Mouse (Mus musculus) kidney, postnatal 4 days (tissue): ENCODE data around the gene Zfp280d.
A peak's percentile ranks its signal among the peaks of the same experiment; 100 is the strongest.
"Not testable (repeated sequence)": the region's sequence is repeated elsewhere in the genome, so short reads cannot be mapped to it uniquely, and the experiment has no call there.

Experiments
- DNase-seq, 2 experiments: peaks; one replicate each; pipeline ENCODE4 v3.0.0; 2021; ENCODE audit warnings: mixed read lengths in 2 of 2

The Zfp280d gene

GRCm38 (mm10) chr9:72374996-72375395, 100.3 kb downstream of the Zfp280d start:
- no peak for DNase-seq

- no peak for DNase-seq
Observed at GRCm38 (mm10) chr9:72375639-72376038, 101.0 kb downstream of the Zfp280d start.

- no peak for DNase-seq
Observed at GRCm38 (mm10) chr9:72385786-72386185, 111.1 kb downstream of the Zfp280d start.

GRCm38 (mm10) chr9:72388934-72389333, 114.3 kb downstream of the Zfp280d start:
- DNase-seq, result no peak

GRCm38 (mm10) chr9:72389431-72390002, 114.9 kb downstream of the Zfp280d start:
- no peak for DNase-seq

- no peak for DNase-seq
Observed at GRCm38 (mm10) chr9:72390321-72391077, 115.8 kb downstream of the Zfp280d start.

- no peak for DNase-seq
Observed at GRCm38 (mm10) chr9:72392686-72393085, 118.0 kb downstream of the Zfp280d start.

GRCm38 (mm10) chr9:72393238-72393637, 118.6 kb downstream of the Zfp280d start:
- DNase-seq, result no peak

GRCm38 (mm10) chr9:72393869-72394341, 119.2 kb downstream of the Zfp280d start:
- DNase-seq, result no peak

GRCm38 (mm10) chr9:72400121-72400520, 125.5 kb downstream of the Zfp280d start:
- DNase-seq, result no peak

- not testable (repeated sequence) for DNase-seq
Observed at GRCm38 (mm10) chr9:72401769-72402168, 127.1 kb downstream of the Zfp280d start.

GRCm38 (mm10) chr9:72403421-72403820, 128.8 kb downstream of the Zfp280d start:
- no peak for DNase-seq

- DNase-seq, result no peak
Observed at GRCm38 (mm10) chr9:72404446-72404845, 129.8 kb downstream of the Zfp280d start.

GRCm38 (mm10) chr9:72404934-72405333, 130.3 kb downstream of the Zfp280d start:
- DNase-seq, result no peak

- no peak for DNase-seq
Observed at GRCm38 (mm10) chr9:72405882-72406638, 131.4 kb downstream of the Zfp280d start.

GRCm38 (mm10) chr9:72408131-72408586, 133.5 kb downstream of the Zfp280d start:
- DNase-seq, result peak; percentile 90

- no peak for DNase-seq
Observed at GRCm38 (mm10) chr9:72409381-72410225, 134.9 kb downstream of the Zfp280d start.

- DNase-seq, result no peak
Observed at GRCm38 (mm10) chr9:72411746-72412145, 137.1 kb downstream of the Zfp280d start.
